Mouse (Mus musculus) kidney, embryonic 16.5 days (tissue): Measurements from ENCODE around the gene Rwdd2a. TPM values are rescaled to one million over a fixed set of nuclear protein-coding genes. Genes with fewer than 3 reads are reported as not detected.
A peak's percentile ranks its signal among the peaks of the same experiment; 100 is the strongest.

Experiments used
- ATAC-seq: fragments of 200-750 bp; cut with Nextera tagmentation; 2 replicates; pipeline ENCODE4 v1.8.0; 2017; ENCODE audit warnings: moderate TSS enrichment; ENCODE audit not compliant: low FRiP score, low TSS enrichment
- H3K27ac ChIP-seq: fragments of 300-500 bp; sonication (generic); 2 replicates; pipeline ENCODE4 v1.5.1; 2014; ENCODE audit warnings: low read length
- H3K27me3 ChIP-seq: fragments of 300-500 bp; sonication (generic); 2 replicates; pipeline ENCODE4 v1.6.1; 2014; ENCODE audit warnings: low read length, control low read depth, mixed read lengths; ENCODE audit not compliant: insufficient read depth
- H3K36me3 ChIP-seq: fragments of 300-500 bp; sonication (generic); 2 replicates; pipeline ENCODE4 v1.6.1; 2014; ENCODE audit warnings: low read length, control low read depth, mixed read lengths; ENCODE audit not compliant: insufficient read depth
- H3K4me1 ChIP-seq: fragments of 300-500 bp; sonication (generic); 2 replicates; pipeline ENCODE4 v1.6.1; 2014; ENCODE audit warnings: low read length, control low read depth, mixed read lengths; ENCODE audit not compliant: insufficient read depth
- H3K4me2 ChIP-seq: fragments of 300-500 bp; sonication (generic); replicated peaks from 2 replicates; pipeline ENCODE4 v1.6.1; 2014; ENCODE audit warnings: low read depth, low read length
- H3K4me3 ChIP-seq: fragments of 300-500 bp; sonication (generic); 2 replicates; pipeline ENCODE4 v1.5.1; 2014; ENCODE audit warnings: mild to moderate bottlenecking, low read length
- H3K9ac ChIP-seq: fragments of 300-500 bp; sonication (generic); replicated peaks from 2 replicates; pipeline ENCODE4 v1.6.1; 2014; ENCODE audit warnings: low read length
- H3K9me3 ChIP-seq: fragments of 300-500 bp; sonication (generic); 2 replicates; pipeline ENCODE4 v1.6.1; 2016; ENCODE audit warnings: low read length, control low read depth
- WGBS: fragments of 180-500 bp; shearing (Covaris S2); extraction: QIAGEN DNeasy Blood & Tissue Kit; methylation state at CpG from one replicate; pipeline ENCODE4 v1.1.7; 2014; 5-methylcytosine and 5-hydroxymethylcytosine counted together
- polyA plus RNA-seq: library from polyadenylated mRNA; unstranded; fragments of >200 nt; fragmentation: Nextera tagmentation; extraction: Ambion mirVana; gene quantifications from 2 replicates; pipeline ENCODE4 v1.2.1, GENCODE M21; 2015

Gene Rwdd2a
- polyA plus RNA-seq, 1 experiment from 2014 or later: 3.8 TPM

- no peak for ATAC-seq
- H3K9me3 ChIP-seq: no peaks in the 10 kb centered on the region
- no peaks in the 10 kb centered on the region for H3K27me3 ChIP-seq
- 61% methylated on average over 3 of the region's 3 CpGs for WGBS
- no peak overlapping the region for H3K4me2 ChIP-seq
- H3K36me3 ChIP-seq: peaks cover 64% of the 10 kb centered on the region
- H3K4me3 ChIP-seq: no peak overlapping the region
- no peak overlapping the region for H3K9ac ChIP-seq
- H3K4me1 ChIP-seq: no peaks in the 10 kb centered on the region
- no peak overlapping the region for H3K27ac ChIP-seq
Observed at GRCm38 (mm10) chr9:86560543-86560942, 11.2 kb upstream of the Rwdd2a start.

GRCm38 (mm10) chr9:86569314-86569910 lies 2.4 kb upstream of the Rwdd2a start:
- ATAC-seq: no peak
- Histone ChIP-seq H3K36me3 (peaks cover 22% of the 10 kb centered on the region), H3K27ac (no peak overlapping the region), H3K4me2 (no peak overlapping the region), H3K4me3 (no peak overlapping the region), H3K27me3 (no peaks in the 10 kb centered on the region), H3K9ac (no peak overlapping the region), H3K9me3 (no peaks in the 10 kb centered on the region), H3K4me1 (peaks cover 9% of the 10 kb centered on the region)
- WGBS: 74% methylated on average over 3 of the region's 3 CpGs

GRCm38 (mm10) chr9:86570261-86570890 lies 1.4 kb upstream of the Rwdd2a start:
- peaks cover 9% of the 10 kb centered on the region for H3K4me1 ChIP-seq
- peak overlapping the region; percentile 87 for H3K4me3 ChIP-seq
- H3K27me3 ChIP-seq: no peaks in the 10 kb centered on the region
- no peak overlapping the region for H3K9ac ChIP-seq
- H3K4me2 ChIP-seq: peak overlapping the region; percentile 93
- no peaks in the 10 kb centered on the region for H3K9me3 ChIP-seq
- WGBS: 69% methylated on average over 10 of the region's 10 CpGs
- ATAC-seq: no peak
- peaks cover 13% of the 10 kb centered on the region for H3K36me3 ChIP-seq
- H3K27ac ChIP-seq: no peak overlapping the region

- no peaks in the 10 kb centered on the region for H3K27me3 ChIP-seq
- H3K9ac ChIP-seq: peak overlapping the region; percentile 84
- H3K4me1 ChIP-seq: peaks cover 9% of the 10 kb centered on the region
- 0 out of 2 replicates have a peak, but pooled peaks have one; percentile 17 for ATAC-seq
- peak overlapping the region; percentile 93 for H3K4me2 ChIP-seq
- H3K9me3 ChIP-seq: no peaks in the 10 kb centered on the region
- WGBS: 7% methylated on average over 8 of the region's 8 CpGs
- H3K27ac ChIP-seq: no peak overlapping the region
- peaks cover 11% of the 10 kb centered on the region; the same call in 1 of the 2 replicates for H3K36me3 ChIP-seq
- peak overlapping the region; percentile 87 for H3K4me3 ChIP-seq
Observed at GRCm38 (mm10) chr9:86570946-86571345, 845 bp upstream of the Rwdd2a start.

GRCm38 (mm10) chr9:86572196-86572595 lies 405 bp downstream of the Rwdd2a start:
- Histone ChIP-seq H3K27ac (no peak overlapping the region), H3K9ac (peak overlapping the region; percentile 70), H3K36me3 (peaks cover 7% of the 10 kb centered on the region; the same call in 1 of the 2 replicates), H3K4me2 (peak overlapping the region; percentile 93), H3K4me3 (peak overlapping the region; percentile 87), H3K4me1 (peaks cover 9% of the 10 kb centered on the region), H3K9me3 (no peaks in the 10 kb centered on the region), H3K27me3 (no peaks in the 10 kb centered on the region)
- ATAC-seq: no peak
- 1% methylated on average over 25 of the region's 25 CpGs for WGBS

GRCm38 (mm10) chr9:86572636-86573291 lies 973 bp downstream of the Rwdd2a start:
- no peaks in the 10 kb centered on the region for H3K9me3 ChIP-seq
- peak overlapping the region; percentile 87 for H3K4me3 ChIP-seq
- H3K27ac ChIP-seq: no peak overlapping the region
- peak overlapping the region; percentile 70; the same call in 1 of the 2 replicates for H3K9ac ChIP-seq
- peaks cover 7% of the 10 kb centered on the region; the same call in 1 of the 2 replicates for H3K36me3 ChIP-seq
- peak overlapping the region; percentile 93 for H3K4me2 ChIP-seq
- ATAC-seq: no peak
- no peaks in the 10 kb centered on the region for H3K27me3 ChIP-seq
- peaks cover 9% of the 10 kb centered on the region for H3K4me1 ChIP-seq
- WGBS: 8% methylated on average over 13 of the region's 13 CpGs

- no peak for ATAC-seq
- Histone ChIP-seq H3K9ac (no peak overlapping the region), H3K4me2 (no peak overlapping the region), H3K4me3 (no peak overlapping the region), H3K27me3 (no peaks in the 10 kb centered on the region), H3K36me3 (peaks cover 6% of the 10 kb centered on the region; the same call in 1 of the 2 replicates), H3K9me3 (0 out of 2 replicates have a peak, but pooled peaks cover 2% of the 10 kb centered on the region), H3K27ac (no peak overlapping the region), H3K4me1 (peaks cover 9% of the 10 kb centered on the region)
- 71% methylated on average over 20 of the region's 20 CpGs for WGBS
Observed at GRCm38 (mm10) chr9:86573616-86574303, 2.0 kb downstream of the Rwdd2a start.

GRCm38 (mm10) chr9:86575178-86575577 lies 3.4 kb downstream of the Rwdd2a start:
- 89% methylated on average over 6 of the region's 6 CpGs for WGBS

GRCm38 (mm10) chr9:86579657-86580056 lies 7.9 kb downstream of the Rwdd2a start:
- Histone ChIP-seq H3K9me3 (0 out of 2 replicates have a peak, but pooled peaks cover 2% of the 10 kb centered on the region), H3K27me3 (no peaks in the 10 kb centered on the region), H3K4me3 (no peak overlapping the region), H3K4me2 (no peak overlapping the region), H3K36me3 (no peaks in the 10 kb centered on the region), H3K27ac (no peak overlapping the region), H3K9ac (no peak overlapping the region), H3K4me1 (no peaks in the 10 kb centered on the region)
- 75% methylated on average over 10 of the region's 10 CpGs for WGBS
- no peak for ATAC-seq

More at GRCm38 (mm10) chr9:86575178-86575577, 3.4 kb downstream of the Rwdd2a start:
- no peak for ATAC-seq
- H3K4me3 ChIP-seq: no peak overlapping the region
- no peak overlapping the region for H3K9ac ChIP-seq
- peaks cover 8% of the 10 kb centered on the region for H3K4me1 ChIP-seq
- no peak overlapping the region for H3K27ac ChIP-seq
- no peak overlapping the region for H3K4me2 ChIP-seq
- H3K36me3 ChIP-seq: no peaks in the 10 kb centered on the region
- no peaks in the 10 kb centered on the region for H3K27me3 ChIP-seq
- 0 out of 2 replicates have a peak, but pooled peaks cover 2% of the 10 kb centered on the region for H3K9me3 ChIP-seq
